Mouse (Mus musculus) ovary, postnatal 14 days (tissue): ENCODE data around the gene Gcnt2.

Source experiments
- DNase-seq: peaks from one replicate; pipeline ENCODE4 v3.0.0; 2022; ENCODE audit warnings: low spot score

Gcnt2 gene

DNA sequence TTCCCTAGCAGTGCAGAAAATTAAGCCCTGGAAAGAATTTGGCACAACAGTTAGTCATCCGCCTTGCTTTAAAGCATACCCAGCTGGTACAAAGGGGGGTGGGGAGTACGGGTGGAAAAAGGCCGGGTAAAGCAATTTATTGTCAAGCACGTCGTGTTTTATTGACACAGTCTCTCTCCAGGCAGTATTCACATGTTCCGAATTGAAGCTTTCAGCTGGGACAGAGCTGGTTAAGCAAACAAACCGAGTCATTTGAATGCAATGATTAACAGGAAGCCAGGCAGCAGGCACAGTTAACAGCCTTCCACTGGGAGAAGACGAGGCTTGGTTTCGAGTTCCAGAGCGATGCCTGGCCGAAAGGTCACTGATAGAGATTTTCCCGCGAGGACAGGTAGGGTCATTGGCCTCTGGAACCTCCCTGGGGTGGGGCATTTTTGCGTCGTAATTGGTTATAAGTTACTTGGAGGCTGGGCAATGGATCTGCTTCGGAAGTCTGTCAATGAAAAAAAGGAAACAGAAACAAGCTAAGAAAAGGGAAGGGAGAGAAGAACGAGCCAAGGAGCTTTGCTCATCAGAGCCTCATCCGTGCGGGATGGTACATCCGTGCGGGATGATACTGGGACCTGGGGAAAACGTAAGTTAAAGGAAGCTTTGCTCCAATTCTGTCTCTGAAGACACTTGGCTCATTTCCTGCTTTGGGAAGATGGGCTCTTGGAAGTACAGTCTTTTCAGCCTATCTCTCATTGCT lies at the start of gene Gcnt2:
Gene Gcnt2, plus strand, starts transcription at position 103 of the 748 bp plus-strand sequence.
- peak; percentile 8 for DNase-seq

DNA sequence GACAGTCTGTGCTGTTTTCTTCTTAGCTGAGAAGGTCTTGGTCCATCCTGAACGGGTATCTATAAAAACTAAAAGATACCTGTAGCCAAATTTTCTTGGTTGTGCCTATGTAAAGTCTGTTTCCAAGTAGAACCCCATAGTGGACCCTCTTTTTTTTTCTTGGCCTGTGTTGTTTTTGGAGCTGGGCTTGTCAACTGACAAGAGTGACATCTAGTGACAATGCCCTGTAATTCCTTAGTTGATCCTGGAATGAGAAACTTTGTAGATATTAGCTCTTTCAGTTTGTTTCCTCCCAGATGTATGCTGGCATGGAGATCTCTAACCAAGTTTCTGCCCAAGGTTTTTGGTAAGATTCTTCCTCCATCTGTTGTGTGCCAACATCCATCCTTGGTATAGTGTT lies 38.9 kb upstream of the Gcnt2 start:
- no peak for DNase-seq

- no peak for DNase-seq
Observed at GRCm38 (mm10) chr13:40821911-40822310, 37.6 kb upstream of the Gcnt2 start.

- DNase-seq: no peak
Observed at GRCm38 (mm10) chr13:40841146-40841787, 18.3 kb upstream of the Gcnt2 start.

- no peak for DNase-seq
Observed at GRCm38 (mm10) chr13:40842141-40842540, 17.4 kb upstream of the Gcnt2 start.

DNA sequence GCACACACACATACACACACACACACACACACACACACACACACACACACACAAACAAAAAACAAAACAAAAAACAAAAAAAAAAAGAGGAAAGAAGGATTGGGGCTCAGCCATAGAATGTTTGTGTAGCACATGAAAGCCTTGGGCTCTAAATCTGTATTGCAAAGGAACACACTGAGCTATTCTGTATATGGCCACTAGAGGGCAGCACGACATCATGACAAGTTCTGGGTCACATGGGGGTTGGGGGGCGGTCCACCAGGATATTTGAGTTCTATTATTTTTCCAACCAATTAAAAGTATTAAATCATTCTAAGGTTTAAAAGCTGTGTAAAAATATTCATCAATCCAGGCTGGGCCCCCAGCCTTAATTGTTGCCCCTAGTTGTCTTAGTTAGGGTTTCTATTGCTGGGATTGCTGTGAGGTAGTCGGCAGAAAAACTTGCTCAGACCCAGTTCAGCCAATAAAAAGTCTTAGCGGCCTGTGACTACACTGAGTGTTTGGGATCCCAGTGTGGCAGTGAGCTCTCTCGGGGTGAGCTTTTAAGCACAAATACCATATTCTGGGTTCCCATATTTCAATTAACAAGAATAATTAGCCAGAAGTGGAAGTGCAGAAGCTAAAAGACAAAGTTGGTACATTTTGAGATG lies 16.0 kb upstream of the Gcnt2 start:
- peak; percentile 78 for DNase-seq

GRCm38 (mm10) chr13:40844144-40844543 lies 15.4 kb upstream of the Gcnt2 start:
- no peak for DNase-seq

DNA sequence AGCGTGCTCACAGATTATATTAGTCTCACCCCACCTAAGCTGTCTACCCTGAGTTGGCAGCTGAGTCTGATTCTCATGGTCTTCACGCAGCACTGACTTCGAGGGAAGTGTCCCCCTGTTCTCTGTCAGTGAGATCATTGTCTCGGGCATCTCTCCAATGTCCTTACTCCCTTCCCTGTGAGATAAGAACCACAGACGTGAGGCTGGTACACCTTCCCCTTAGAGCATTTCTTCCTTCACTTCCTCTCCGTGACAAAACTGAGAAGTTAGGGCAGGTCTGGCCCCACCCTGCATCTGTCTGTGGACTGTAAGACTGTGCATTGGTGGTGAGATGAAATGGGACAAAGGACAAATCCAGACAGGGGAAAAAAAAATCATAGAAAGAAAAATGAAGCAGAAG lies 13.6 kb upstream of the Gcnt2 start:
- DNase-seq: no peak

DNA sequence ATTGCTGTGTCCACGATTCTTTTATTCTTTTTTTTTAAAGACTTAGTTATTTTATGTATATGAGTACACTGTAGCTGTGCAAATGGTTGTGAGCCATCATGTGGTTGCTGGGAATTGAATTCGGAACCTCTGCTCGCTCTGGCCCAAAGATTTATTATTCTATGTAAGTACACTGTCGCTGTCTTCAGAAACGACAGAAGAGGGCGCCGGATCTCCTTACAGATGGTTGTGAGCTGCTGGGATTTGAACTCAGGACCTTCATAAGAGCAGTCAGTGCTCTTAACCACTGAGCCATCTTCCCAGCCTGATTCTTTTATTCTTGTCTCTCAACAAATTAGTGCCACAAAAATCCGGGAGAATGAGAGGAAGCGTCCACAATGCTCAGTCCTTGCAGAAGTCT lies 13.2 kb upstream of the Gcnt2 start:
- no peak for DNase-seq

GRCm38 (mm10) chr13:40847898-40848297 lies 11.7 kb upstream of the Gcnt2 start:
- no peak for DNase-seq

DNA sequence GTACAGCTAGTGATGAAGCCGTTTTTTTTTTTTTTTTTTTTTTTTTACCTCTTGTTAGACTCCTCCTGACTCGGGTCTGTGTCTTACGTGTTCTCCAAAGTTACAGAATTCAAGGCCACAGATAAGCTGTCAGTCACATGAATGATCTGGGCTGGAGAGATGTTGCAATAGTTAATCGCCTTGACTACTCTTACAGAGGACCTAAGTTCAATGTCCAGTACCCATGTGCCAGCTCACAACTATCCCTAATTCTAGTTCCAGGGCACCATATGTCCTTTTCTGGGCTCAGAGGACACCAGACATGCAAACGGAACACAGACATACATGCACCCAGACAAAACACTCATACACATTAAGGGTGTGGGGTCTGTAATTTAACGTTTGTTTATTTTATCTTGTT lies 8.9 kb upstream of the Gcnt2 start:
- DNase-seq: no peak

DNA sequence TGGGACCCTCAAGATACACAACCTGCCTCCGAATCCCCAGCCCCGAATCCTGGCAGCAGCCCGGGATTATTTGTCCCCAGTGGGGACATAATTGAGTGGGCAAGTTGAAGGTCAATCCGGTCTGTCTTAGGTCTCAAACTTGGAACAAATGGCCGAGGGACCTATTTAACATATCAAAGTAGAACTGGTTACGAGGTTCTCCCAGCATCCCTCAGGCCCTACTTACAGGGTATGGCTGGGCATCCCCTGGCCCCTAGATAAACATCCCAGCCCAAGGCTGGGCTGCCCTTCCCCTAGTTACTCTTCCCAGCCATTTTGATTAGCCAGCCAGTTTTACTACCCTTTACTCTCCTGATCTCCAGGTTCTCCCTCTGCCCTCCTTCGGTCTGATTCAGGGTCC lies 8.3 kb upstream of the Gcnt2 start:
- no peak for DNase-seq

- no peak for DNase-seq
Observed at GRCm38 (mm10) chr13:40851961-40852360, 7.6 kb upstream of the Gcnt2 start.

DNA sequence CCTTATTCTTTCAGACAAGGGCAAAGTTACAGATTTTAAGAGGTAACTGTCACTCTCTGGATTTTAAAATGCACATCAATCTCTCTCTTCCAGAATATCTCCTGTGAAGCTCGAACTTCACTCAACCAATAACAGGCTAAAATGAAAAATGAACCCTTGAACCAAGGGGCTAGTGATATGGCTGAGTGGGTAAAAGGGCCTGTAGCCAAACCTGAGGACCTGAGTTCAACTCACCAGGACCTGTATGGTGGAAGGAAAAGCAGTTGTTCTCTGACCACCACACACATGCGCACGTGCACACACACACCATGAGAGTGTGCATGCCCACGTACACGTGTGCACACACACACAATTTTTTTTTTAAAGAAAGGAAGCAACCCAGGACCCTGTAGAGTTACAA lies 6.8 kb upstream of the Gcnt2 start:
- no peak for DNase-seq

GRCm38 (mm10) chr13:40853842-40854241 lies 5.7 kb upstream of the Gcnt2 start:
- DNase-seq: no peak

DNA sequence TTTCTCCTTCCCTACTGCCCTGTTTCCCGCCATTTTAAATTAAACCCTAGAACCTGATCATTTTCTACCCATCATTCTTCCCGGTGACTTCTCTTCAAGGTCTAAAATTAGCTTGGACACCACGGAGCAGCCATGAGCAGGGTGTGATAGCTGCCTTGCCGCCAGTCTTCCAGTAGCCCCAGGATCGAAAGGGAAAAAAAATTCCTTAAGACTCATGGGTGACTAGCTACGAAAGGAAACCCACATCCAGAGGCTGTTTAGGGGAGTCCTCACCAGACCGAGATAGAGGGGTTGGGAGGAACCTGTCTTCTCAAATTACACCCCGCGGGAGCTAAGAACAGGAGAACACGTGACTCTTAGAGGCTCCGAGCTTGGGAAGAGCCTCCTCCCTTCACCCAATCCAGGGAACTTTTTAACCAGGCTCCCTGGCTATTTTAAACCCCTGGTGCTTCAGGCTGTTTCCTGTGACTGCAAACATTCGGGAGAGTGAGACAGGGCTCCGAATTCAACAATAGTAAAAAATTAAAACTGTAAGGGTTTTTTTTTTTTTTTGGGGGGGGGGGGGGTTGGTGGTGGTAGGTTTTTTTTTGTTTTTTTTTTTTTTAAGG lies 5.0 kb upstream of the Gcnt2 start:
- DNase-seq: peak; percentile 22

DNA sequence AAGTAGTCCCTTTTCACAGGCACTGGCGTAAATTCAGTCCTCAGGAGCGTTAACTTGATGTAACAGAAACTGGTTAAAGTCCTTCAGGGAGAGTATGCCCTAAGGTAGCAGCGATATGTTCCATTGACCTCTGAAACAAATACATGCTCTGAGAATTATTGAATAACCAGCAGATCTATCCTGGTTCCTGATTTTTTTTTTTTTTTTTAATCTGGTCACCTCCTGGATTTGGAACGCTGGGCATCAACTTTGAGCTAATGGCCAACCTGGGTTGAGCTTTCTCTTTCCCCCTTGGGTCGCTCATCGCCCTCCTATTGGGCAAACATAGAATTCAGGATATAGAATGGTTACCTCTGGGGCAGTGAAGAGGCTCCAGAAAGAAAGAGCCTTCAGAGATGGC lies 4.3 kb upstream of the Gcnt2 start:
- DNase-seq: no peak

GRCm38 (mm10) chr13:40856786-40857185 lies 2.8 kb upstream of the Gcnt2 start:
- no peak for DNase-seq

GRCm38 (mm10) chr13:40857281-40857818 lies 2.2 kb upstream of the Gcnt2 start:
- DNase-seq: no peak

DNA sequence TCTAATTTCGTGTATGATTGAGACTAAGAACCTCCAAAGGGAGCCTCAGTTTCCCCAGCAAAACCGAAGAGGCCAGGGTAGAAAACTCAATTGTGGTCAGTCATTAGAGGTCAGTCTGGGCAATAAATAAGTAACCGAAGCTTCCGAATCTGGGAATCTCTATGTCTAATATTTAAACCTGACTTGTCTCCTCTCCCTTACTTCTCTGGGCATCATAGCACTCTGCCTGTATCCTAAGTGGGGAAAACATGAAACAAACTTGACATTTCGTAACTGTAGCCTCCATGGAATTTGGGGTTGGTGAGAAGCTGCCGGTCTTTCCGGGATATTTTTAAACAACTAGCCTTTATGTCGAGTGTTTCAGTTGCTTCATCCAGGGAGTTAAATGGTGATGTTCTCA lies 329 bp upstream of the Gcnt2 start:
- DNase-seq: no peak

DNA sequence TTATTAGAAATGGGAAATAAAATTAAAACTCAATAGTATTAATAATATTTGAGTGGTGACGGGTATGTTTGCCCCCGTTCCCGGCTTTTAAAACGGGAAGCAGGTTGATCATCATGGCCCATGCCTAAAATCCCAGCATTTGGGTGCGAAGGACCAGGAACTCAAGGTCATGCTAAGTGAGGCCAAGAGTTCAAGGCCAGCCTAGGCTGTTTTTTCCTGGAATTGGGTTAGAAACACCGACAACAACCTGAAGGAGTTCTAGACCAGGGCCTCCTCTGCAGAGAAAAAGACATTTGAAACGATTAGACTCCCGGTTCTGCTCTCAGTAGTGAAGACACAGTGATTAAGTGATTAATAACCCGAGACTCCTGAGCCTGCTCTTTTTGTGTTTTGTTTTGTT lies 3.5 kb downstream of the Gcnt2 start:
- no peak for DNase-seq

GRCm38 (mm10) chr13:40868844-40869587 lies 9.5 kb downstream of the Gcnt2 start:
- peak; percentile 27 for DNase-seq
